Mouse (Mus musculus): ENCODE measurements around the gene Stum.

DNA sequence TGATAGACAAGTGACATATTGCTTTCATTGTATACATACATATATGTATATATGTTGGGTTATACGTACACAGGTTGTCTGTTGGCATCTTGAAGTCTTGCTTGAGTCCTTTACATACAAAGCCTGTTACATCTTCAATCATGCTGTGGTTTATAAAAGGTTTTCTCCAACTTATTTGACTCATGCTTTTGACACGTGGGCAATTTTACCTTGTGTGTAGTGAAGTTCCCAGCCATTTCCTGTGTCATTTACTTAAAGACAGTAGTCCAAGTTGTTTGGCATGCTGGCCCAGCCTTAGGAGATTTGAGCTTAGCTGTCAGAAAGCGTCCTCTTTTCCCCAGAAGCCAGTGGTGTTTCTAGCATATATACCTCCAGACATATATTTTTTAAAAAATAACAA lies 84.9 kb downstream of the Stum start:
- TF ChIP-seq CTCF (IDR thresholded peaks at IDR 0.05) (no peak), POLR2A (IDR thresholded peaks at IDR 0.05; ENCODE audit: insufficient read depth, low read depth, low read length) (no peak)

Measured in heart, adult 2 months (tissue).